Mouse (Mus musculus) right cerebral cortex, postnatal 25 days (tissue): Measurements from ENCODE around the gene Fxyd4.

Experiments
- DNase-seq: peaks from one replicate; pipeline ENCODE4 v3.0.0; 2022

Gene Fxyd4

DNA sequence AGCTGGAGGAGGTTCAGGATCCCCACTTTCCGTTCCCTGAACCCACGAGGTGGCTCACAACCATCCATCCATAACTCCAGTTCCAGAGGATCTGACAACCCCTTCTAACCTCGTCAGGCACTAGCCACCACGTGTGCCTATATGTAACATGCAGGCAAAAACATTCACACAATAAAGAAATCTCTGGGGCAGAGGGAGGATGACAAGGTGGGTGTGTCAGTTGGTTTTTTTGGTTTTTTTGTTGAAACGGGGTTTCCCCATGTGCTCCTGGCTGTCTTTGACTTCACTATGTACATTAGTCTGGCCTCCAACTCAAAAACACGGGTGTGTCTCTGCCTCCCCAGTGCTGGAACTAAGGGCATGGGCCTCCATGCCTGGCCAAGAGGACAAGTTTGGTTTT lies 47.2 kb downstream of the Fxyd4 start:
- no peak for DNase-seq

DNA sequence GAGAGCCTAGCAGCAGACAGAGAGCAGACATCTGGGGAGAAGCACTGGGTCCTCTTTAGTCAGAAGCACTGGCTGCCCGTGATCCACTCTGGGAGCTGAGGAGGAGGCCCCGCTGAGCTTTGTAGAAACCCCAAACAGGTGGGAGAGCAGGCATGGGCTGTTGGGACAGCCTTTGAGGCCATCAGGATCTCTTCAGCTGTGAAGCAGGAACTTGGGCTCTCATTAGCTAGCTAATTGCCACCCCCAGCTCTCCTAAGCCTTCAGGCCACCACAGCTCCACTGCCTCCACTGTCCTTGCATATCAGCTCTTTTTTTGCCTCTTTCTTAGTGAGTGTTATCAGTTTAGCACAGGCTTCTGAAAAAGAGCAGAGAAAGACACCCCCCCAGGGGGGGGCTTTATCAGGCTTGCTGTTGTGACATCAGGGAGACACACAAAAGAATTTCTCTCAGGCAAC lies 48.8 kb downstream of the Fxyd4 start:
- DNase-seq, result no peak

DNA sequence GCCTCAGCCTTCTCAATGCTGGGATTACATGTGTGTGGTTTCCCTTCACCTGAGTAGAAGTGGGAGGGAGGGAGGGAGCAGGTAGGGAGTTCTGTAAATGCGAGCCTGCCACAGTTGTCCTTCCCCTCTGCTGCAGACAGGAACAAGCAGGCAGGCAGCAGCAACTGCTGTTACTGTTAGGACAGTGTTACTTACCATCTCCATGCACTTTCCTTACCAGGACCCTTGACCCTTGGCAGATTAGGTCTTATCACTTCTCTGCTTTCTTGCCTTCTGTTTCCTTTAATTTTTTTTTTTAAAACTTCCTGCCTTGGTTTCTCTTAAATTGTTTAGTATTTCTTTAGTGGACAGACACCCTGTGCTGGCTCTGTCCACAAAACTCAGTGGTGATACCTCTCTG lies 49.5 kb downstream of the Fxyd4 start:
- DNase-seq, result no peak

DNA sequence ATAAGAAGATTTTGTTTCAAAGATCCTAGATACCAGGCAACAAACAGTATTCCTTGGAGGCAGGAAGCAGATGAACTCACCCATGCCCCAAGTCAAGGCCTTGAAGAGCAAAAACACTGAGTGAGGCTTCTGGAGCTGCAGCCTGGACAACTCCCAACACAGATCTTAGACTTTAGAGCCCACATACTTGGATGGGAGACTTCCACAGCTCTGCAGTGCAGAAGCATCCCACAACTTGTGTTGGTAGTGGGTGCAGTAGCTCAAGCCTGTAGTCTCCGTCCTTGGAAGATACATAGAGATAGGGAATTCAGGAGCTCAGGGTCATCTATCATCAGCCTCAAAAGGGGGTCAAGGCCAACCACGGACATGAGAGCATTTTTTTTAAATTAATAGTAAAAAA lies 51.5 kb downstream of the Fxyd4 start:
- no peak for DNase-seq
